Mouse (Mus musculus): Measurements from ENCODE around the gene Dppa1. TPM values are rescaled to one million over a fixed set of nuclear protein-coding genes. Genes with fewer than 3 reads are reported as not detected.

The Dppa1 gene
- polyA plus RNA-seq (2012), result not detected in 2 replicates

GRCm38 (mm10) chr11:46629211-46629795 lies at the start of gene Dppa1:
Dppa1 (minus strand) TSS chr11:46629261.
- TF ChIP-seq GATA1 (IDR thresholded peaks at IDR 0.05; ENCODE audit: low read length), result no peak

GRCm38 (mm10) chr11:46667938-46668337 lies 38.9 kb upstream of the Dppa1 start:
- no peak for TF ChIP-seq GATA1 (IDR thresholded peaks at IDR 0.05; ENCODE audit: low read length)

DNA sequence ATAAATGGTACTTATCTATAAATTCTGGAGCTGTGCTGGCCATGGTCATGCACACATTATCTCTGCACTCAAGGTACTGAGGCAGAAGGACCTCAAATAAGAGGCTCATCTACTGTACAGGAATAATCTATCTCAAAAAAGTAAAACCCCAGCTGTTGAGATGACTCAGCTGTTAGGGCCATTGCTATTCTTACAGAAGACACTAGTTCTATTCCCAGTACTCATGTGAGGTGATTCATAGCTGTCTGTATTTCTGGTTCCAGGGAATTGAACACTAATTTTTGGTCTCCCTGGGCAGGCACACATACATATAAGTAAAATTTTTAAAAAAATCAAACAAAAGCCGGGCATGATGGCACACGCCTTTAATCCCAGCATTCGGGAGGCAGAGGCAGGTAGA lies 38.0 kb upstream of the Dppa1 start:
- no peak for TF ChIP-seq GATA1 (IDR thresholded peaks at IDR 0.05; ENCODE audit: low read length)

GRCm38 (mm10) chr11:46665599-46666522 lies 36.8 kb upstream of the Dppa1 start:
- no peak for TF ChIP-seq GATA1 (IDR thresholded peaks at IDR 0.05; ENCODE audit: low read length)

DNA sequence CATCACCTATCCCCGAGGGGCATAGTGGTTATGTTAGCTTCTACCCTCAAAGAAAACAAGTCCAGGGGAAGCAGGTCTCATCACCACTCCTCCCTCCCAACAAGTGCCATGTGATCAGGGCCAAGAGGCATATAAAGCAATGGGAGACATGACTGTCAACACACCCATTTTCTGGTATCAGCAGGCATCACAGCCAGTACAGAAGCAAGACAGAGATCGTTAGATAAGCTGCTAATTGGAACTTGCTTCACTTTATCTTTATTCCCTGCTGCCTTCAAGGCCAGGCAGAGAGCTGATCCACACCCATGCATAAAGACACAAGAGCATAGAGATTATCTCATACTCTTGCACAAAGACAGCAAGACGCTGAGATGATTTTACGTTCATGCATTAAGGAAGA lies 34.2 kb upstream of the Dppa1 start:
- TF ChIP-seq GATA1 (IDR thresholded peaks at IDR 0.05; ENCODE audit: low read length), result no peak

DNA sequence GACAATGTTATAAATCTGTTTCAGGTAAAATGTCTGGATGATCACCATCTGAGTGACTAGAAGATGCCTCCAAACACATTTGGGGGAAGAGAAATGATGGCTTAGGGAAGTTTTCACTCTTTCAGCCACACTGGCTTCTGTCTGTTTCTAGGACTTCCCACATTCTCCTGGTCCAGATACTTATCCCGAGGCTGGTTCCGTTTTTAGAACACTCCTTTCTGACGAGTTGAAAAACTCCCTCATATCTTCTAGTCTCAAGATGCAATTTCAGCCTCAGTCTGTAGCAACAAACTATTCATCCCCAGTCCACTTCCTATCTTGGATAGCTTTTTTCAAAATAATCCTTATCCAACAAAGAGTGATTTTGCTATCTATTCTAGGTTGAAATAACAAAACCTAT lies 23.4 kb upstream of the Dppa1 start:
- no peak for TF ChIP-seq GATA1 (IDR thresholded peaks at IDR 0.05; ENCODE audit: low read length)

DNA sequence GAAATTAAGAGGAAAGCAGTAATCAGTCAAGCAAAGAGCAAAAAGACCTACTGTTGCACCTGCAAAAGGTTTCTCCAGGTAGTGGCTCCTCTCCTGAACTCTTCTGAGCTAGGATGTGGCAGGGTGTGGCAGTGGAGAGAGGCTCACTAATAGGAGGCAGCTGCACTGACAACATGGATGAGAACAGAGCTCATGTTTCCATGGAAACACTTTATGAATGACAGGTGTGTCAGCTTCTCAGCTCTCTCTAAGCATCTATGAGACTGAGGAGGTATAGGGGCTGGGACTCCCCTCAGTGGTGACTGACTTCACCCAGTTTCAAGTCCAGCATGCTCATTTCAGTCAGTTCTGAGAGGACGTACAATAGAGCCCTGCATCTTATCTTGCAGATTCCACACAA lies 15.8 kb upstream of the Dppa1 start:
- TF ChIP-seq GATA1 (IDR thresholded peaks at IDR 0.05; ENCODE audit: low read length), result no peak

GRCm38 (mm10) chr11:46636568-46636967 lies 7.5 kb upstream of the Dppa1 start:
- no peak for TF ChIP-seq GATA1 (IDR thresholded peaks at IDR 0.05; ENCODE audit: low read length)

DNA sequence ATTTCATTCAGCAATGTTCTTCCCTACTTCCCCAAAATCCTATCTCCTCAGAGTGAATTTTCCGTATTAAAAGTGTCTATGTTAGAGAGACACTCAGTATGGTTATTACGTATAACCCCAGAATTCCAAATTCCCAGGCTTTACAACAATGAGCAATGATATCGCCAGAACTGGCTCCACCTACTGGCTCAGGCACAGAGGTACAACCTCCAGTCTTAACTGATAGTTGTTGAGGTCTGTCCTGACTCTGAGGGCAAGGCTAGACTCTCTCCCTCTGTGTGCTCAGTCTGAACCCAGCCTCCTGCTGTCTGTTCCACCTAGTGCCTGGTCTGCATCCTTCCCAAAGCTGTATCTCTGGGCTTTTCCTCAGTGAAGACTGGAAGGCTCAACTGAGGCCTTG lies 2.6 kb upstream of the Dppa1 start:
- TF ChIP-seq GATA1 (IDR thresholded peaks at IDR 0.05; ENCODE audit: low read length), result no peak

DNA sequence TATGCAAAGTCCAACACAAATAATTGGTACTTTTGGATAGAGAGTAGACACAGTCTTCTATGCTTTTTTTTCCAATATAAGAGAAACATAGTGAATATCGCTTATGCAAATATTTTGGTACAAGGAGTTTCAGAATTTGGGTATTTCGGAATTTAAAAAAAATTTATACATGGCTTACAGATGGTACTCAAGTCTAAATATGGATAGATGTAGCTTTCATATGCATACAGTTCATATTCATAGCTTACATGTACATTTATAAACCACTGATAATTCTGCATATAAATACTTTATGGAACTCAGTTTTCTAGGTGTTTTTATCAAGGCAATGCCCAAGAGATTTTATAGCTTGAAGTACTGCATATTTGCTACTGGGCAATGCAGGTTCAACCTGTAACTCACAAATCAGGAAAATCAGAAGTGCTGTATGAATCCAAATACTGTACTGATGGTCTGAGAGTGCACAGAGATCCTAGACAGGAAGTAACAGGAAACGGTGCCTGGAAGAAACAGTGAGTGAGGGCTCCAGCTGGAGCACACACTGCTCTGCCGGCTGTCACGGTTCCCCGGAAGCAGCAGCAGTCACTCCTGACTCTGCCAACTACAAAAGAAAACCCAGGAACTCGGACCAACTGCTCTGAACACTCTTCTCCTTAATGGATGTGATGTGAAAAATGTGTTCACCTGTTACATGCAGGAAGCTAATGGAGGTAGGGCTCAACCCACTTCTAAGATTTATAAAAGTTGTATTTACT lies 8.5 kb downstream of the Dppa1 start:
- TF ChIP-seq GATA1 (IDR thresholded peaks at IDR 0.05; ENCODE audit: low read length), result no peak

DNA sequence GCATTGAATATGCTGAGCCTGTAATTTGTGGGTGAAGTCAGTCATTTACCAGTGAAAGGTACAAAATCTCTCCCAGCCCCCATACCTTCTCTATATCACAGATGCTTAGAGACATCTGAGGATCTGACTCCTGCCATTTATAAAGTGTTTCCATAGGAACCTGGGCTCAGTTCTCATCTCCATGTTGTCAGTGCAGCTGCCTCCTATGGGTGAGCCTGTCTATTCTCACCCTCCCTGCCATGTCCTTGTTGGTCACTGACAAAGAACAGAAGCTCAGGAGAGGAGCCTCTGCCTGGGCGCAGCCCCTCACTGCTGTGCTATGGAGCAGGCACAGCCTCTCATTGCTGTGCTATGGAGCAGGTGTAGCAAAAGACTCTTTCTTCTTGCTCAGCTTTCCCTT lies 9.1 kb downstream of the Dppa1 start:
- no peak for TF ChIP-seq GATA1 (IDR thresholded peaks at IDR 0.05; ENCODE audit: low read length)

DNA sequence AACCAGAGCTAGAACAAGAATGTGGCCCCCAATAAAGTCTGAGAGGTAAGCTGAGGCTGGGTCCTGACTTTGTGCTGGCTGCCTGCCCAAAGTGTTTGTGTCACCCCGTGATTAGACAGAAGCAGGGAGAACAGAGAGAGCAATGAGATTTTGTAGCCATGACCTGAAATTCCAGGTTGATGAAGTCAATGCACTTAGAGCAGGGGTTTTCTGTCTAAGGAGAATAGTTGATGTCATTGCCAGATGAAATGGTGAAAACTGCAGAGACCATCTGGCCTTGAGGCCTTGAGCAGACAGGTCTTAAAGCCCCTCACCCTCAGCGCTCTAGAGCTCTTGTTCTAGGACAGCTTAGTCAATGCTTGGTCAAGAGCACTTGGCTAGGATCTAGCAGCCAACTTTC lies 36.6 kb downstream of the Dppa1 start:
- no peak for TF ChIP-seq GATA1 (IDR thresholded peaks at IDR 0.05; ENCODE audit: low read length)

DNA sequence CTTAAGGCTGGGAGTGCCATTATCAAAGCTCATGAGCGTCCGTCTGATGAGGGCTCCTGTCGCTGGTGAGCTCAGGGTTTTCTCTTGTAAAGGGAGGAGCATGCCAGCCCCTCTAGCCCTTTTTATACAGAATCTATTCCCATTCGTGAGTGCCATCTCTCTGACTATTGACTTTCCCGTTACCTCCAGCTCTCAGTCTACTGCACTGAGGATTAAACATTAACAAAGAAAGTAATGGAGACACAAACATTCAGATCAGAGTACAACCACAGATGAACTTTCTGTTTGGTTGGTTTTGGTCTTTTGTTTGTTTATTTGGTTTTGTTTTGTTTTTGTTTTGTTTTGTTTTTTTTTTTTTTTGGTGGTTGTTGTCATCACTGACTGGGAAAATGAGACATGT lies 46.3 kb downstream of the Dppa1 start:
- TF ChIP-seq GATA1 (IDR thresholded peaks at IDR 0.05; ENCODE audit: low read length), result no peak

- TF ChIP-seq GATA1 (IDR thresholded peaks at IDR 0.05; ENCODE audit: low read length), result no peak
These were observed 48.6 kb downstream of the Dppa1 start for GRCm38 (mm10) chr11:46580428-46580827.

GRCm38 (mm10) chr11:46578771-46579281 lies 50.2 kb downstream of the Dppa1 start:
- TF ChIP-seq GATA1 (IDR thresholded peaks at IDR 0.05; ENCODE audit: low read length), result no peak

DNA sequence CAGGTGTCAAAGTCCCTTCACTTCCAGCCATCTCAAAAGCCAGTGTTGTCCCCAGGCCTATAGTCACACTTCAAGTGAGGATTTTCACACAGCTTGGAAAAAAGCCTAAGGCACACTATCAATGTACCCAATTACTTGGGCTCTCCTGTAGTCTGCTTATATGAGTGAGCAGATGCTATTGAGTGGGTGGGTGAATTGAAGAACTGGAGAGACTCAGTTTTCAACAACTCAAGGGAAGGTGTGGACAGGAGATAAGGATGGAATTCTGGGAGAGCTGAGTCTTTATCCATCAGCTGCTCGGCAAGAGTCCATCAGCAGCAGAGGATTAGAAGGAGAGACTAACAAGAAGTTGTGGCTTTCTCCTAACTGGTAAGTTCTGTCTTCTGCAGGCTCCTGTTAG lies 57.7 kb downstream of the Dppa1 start, which contains the start of gene BC053393:
Gene BC053393 (plus strand): TSS at position 210 of the 400 bp plus-strand sequence.
- no peak for TF ChIP-seq GATA1 (IDR thresholded peaks at IDR 0.05; ENCODE audit: low read length)
